Mouse (Mus musculus) thymus, adult 2 months (tissue): Measurements from ENCODE around the gene Rgs6.

Experiments
- CTCF ChIP-seq: fragments of 200-500 bp; IDR thresholded peaks from 2 replicates; pipeline ENCODE4 v1.5.1; 2012; ENCODE audit warnings: mild to moderate bottlenecking, control low read depth, low read length, moderate library complexity, borderline replicate concordance; ENCODE audit not compliant: control insufficient read depth, poor library complexity, insufficient read depth; ENCODE audit errors: extremely low read depth
- POLR2A ChIP-seq: fragments of 200-500 bp; IDR thresholded peaks from 2 replicates; pipeline ENCODE4 v1.6.1; 2012; ENCODE audit warnings: mild to moderate bottlenecking, low read length, control low read depth, moderate library complexity; ENCODE audit not compliant: control insufficient read depth, poor library complexity, insufficient read depth; ENCODE audit errors: extremely low read depth

GRCm38 (mm10) chr12:82830333-82830732, 242.2 kb downstream of the Rgs6 start:
- TF ChIP-seq CTCF = no peak
- no peak for TF ChIP-seq POLR2A
